8 mouse cellular contexts compared by ENCODE assay signal in the genomic region with DNA sequence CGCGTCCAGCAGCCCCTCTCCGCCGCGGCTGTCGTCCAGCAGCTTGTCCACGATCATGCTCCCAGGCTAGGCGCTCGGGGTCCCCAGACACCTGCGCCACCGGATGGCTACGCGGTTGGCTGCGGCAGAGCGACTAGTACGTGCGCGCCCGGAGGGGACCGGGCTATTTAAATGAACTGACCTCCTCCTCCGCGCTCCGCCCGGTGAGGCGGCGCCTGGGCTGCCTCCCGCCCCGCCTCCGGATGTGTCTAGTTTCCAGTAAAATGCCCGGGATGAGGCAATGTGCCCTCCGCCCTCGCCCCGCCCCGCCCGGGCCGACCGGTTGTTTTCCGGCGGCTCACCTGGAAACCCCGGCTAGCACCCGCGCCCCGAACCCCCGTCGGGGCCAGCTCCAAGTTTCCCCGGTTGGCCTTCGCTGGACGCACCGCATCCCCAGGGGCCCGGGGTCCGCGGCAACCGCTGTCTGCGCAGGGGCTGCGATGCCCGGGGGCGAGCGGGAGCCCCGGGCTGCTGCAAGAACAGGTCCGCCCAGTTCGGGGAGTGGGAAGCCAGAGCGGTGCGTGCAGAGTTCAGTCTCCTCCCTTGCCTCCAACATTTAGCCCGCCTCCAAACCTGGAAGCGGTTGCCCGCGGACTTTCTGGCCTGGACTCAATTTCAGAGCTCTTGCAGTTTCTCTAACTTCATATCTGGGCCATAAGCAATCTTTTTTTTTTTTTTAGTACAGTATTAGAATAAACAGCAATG. TPM values are rescaled to one million over a fixed set of nuclear protein-coding genes. Genes with fewer than 3 reads are reported as not detected.
DNase-seq lines count a peak whose midpoint lies in the region; ATAC-seq and TF ChIP-seq lines count a peak whose summit lies in the region.

No protein-coding gene starts in this region.

- peak overlapping the region; percentile 89 for H3K4me3 ChIP-seq in C2C12 (ENCODE audit: insufficient read depth, poor library complexity, severe bottlenecking)
- H3K4me3 ChIP-seq in embryonic fibroblast, embryonic 13.5 days (ENCODE audit: insufficient read depth, low read length), result peak overlapping the region; percentile 99
- H3K4me3 ChIP-seq in heart, embryonic 10.5 days, result peak overlapping the region; percentile 92
- H3K4me3 ChIP-seq in kidney, embryonic 15.5 days (replicated peaks), result peak overlapping the region; percentile 73
- H3K4me3 ChIP-seq in liver, adult 2 months (ENCODE audit: insufficient read depth, low read depth, low read length), result peak overlapping the region; percentile 99

- peak overlapping the region; percentile 92 for H3K27ac ChIP-seq in embryonic fibroblast, embryonic 13.5 days (ENCODE audit: insufficient read depth, low read length)
- H3K27ac ChIP-seq in heart, embryonic 10.5 days, result peak overlapping the region; percentile 94
- H3K27ac ChIP-seq in kidney, embryonic 15.5 days, result peak overlapping the region; percentile 95
- H3K27ac ChIP-seq in liver, adult 2 months (replicated peaks; ENCODE audit: insufficient read depth, low read depth, low read length), result peak overlapping the region; percentile 99

- DNase-seq in brain, adult 2 months (ENCODE audit: low read depth, low spot score), result peak; percentile 95
- DNase-seq in heart, embryonic 10.5 days (ENCODE audit: low spot score), result peak; percentile 97
- peak; percentile 93 for DNase-seq in liver, adult 2 months (ENCODE audit: extremely low read depth, low read depth, low spot score)
- DNase-seq in spleen, postnatal 36 days (ENCODE audit: low spot score in 2 of 2), result peak; percentile 93 to 94

- peak overlapping the region; percentile 68 for H3K4me2 ChIP-seq in kidney, embryonic 15.5 days

- H3K27me3 ChIP-seq in C2C12 (ENCODE audit: control insufficient read depth, insufficient read depth, insufficient read length), result no peaks in the 10 kb centered on the region
- no peaks in the 10 kb centered on the region for H3K27me3 ChIP-seq in heart, embryonic 10.5 days (ENCODE audit: insufficient read depth, poor library complexity, severe bottlenecking)
- no peaks in the 10 kb centered on the region for H3K27me3 ChIP-seq in kidney, embryonic 15.5 days
- H3K27me3 ChIP-seq in liver, adult 2 months (ENCODE audit: control insufficient read depth, insufficient read depth, low read length), result no peaks in the 10 kb centered on the region

- H3K9ac ChIP-seq in kidney, embryonic 15.5 days, result peak overlapping the region; percentile 70
- peak overlapping the region; percentile 100 for H3K9ac ChIP-seq in liver, adult 2 months (ENCODE audit: low read depth, low read length)

- peak; percentile 99 for TF ChIP-seq POLR2A in embryonic fibroblast, embryonic 13.5 days (IDR thresholded peaks at IDR 0.05; ENCODE audit: low read depth, low read length)
- TF ChIP-seq POLR2A in liver, adult 2 months (IDR thresholded peaks at IDR 0.05; ENCODE audit: extremely low read depth, insufficient read depth, low read length), result peak; percentile 99

- H3K36me3 ChIP-seq in C2C12 (ENCODE audit: control insufficient read depth, insufficient read depth), result peaks cover 36% of the 10 kb centered on the region
- H3K36me3 ChIP-seq in heart, embryonic 10.5 days, result peaks cover 14% of the 10 kb centered on the region
- peaks cover 15% of the 10 kb centered on the region for H3K36me3 ChIP-seq in kidney, embryonic 15.5 days
- H3K36me3 ChIP-seq in liver, adult 2 months (ENCODE audit: control insufficient read depth, insufficient read depth, low read length), result peaks cover 13% of the 10 kb centered on the region

- peak; percentile 96 for ATAC-seq in kidney, embryonic 15.5 days (replicated peaks; ENCODE audit: low FRiP score)
- ATAC-seq in monocyte, adult 5-6 weeks (replicated peaks; ENCODE audit: insufficient number of reproducible peaks, low FRiP score, low TSS enrichment, poor library complexity, severe bottlenecking), result peak; percentile 81

- peaks cover 15% of the 10 kb centered on the region for H3K4me1 ChIP-seq in embryonic fibroblast, embryonic 13.5 days (ENCODE audit: control insufficient read depth, insufficient read depth, low read length)
- H3K4me1 ChIP-seq in heart, embryonic 10.5 days, result peaks cover 26% of the 10 kb centered on the region
- peaks cover 41% of the 10 kb centered on the region for H3K4me1 ChIP-seq in kidney, embryonic 15.5 days
- H3K4me1 ChIP-seq in liver, adult 2 months (ENCODE audit: control insufficient read depth, insufficient read depth, low read length), result peaks cover 22% of the 10 kb centered on the region

- under 1% methylated on average over 67 of the region's 67 CpGs for WGBS in heart, embryonic 10.5 days
- under 1% methylated on average over 67 of the region's 67 CpGs for WGBS in kidney, embryonic 15.5 days
- WGBS in liver, adult 2 months, result under 1% methylated on average over 67 of the region's 67 CpGs

- peak overlapping the region; percentile 84 for H3ac ChIP-seq in C2C12 (ENCODE audit: control insufficient read depth, insufficient read length, low read depth)

- H3K79me3 ChIP-seq in C2C12 (ENCODE audit: low read depth), result peaks cover 56% of the 10 kb centered on the region

- no peaks in the 10 kb centered on the region for H3K9me3 ChIP-seq in heart, embryonic 10.5 days
- H3K9me3 ChIP-seq in kidney, embryonic 15.5 days (replicated peaks), result no peaks in the 10 kb centered on the region

- no peak for TF ChIP-seq CTCF in C2C12 (IDR thresholded peaks at IDR 0.05; ENCODE audit: control insufficient read depth, insufficient read depth, insufficient read length)
- TF ChIP-seq CTCF in embryonic fibroblast, embryonic 13.5 days (IDR thresholded peaks at IDR 0.05; ENCODE audit: borderline replicate concordance, insufficient read depth, low read length), result no peak
- no peak for TF ChIP-seq CTCF in liver, adult 2 months (IDR thresholded peaks at IDR 0.05; ENCODE audit: low read depth, low read length)

- peaks cover 81% of the 10 kb centered on the region for H3K79me2 ChIP-seq in C2C12 (ENCODE audit: control insufficient read depth, insufficient read depth)
- H3K79me2 ChIP-seq in liver, adult 2 months (ENCODE audit: control insufficient read depth, insufficient read depth, low read length), result peaks cover 19% of the 10 kb centered on the region

TF ChIP-seq in C2C12, 6 proteins besides CTCF, POLR2A, EP300 and RAD21:
- TF ChIP-seq CEBPB (IDR thresholded peaks at IDR 0.05; ENCODE audit: low read depth), result peak; percentile 70
- no peak for TF ChIP-seq MYOD1 (IDR thresholded peaks at IDR 0.05; ENCODE audit: control insufficient read depth, insufficient read length, low read depth)
- no peak for TF ChIP-seq USF1 (IDR thresholded peaks at IDR 0.05; ENCODE audit: low read depth)
- no peak for TF ChIP-seq FOSL1 (IDR thresholded peaks at IDR 0.05; ENCODE audit: insufficient read depth, low read length, poor library complexity, severe bottlenecking)

RNA-seq across cellular contexts. Expression of a gene that starts 16.5 kb away (rescaled TPM):
- 3.4 TPM for polyA plus RNA-seq in C2C12 (2012; fragmentation: generic; extraction: Trizol)
- polyA plus RNA-seq in embryonic fibroblast, embryonic 13.5 days (2011; ENCODE audit: insufficient read length, low read depth, missing spikeins), result 13.7 and 23.2 TPM in 2 replicates
- 1.7 and 3.1 TPM in 2 replicates for polyA plus RNA-seq in heart, embryonic 10.5 days (2016; fragmentation: Nextera tagmentation; extraction: Ambion mirVana)
- 3.8 and 4.3 TPM in 2 replicates for polyA plus RNA-seq in kidney, embryonic 15.5 days (2015; fragmentation: Nextera tagmentation; extraction: Ambion mirVana)
- 3.7 and 4.2 TPM in 2 replicates for total RNA-seq in liver, adult 2 months (2014; rRNA removed)
- 4.1 and 4.5 TPM in 2 replicates for polyA plus RNA-seq in liver, adult 2 months (2012; rRNA removed)
- 280 to 361 TPM (median 306 TPM) in 3 replicates for total RNA-seq in monocyte, adult 5-6 weeks (2017)

Comparison
In these comparisons a context has a peak if more than half of its experiments do, and no peak if none do; other contexts are left out.
1. Peak in every context shown above with its lines: DNase-seq, ATAC-seq, H3K4me3 ChIP-seq and H3K27ac ChIP-seq.